Mouse (Mus musculus) stomach, embryonic 16.5 days (tissue): Measurements from ENCODE around the gene H2-Q4. TPM values are rescaled to one million over a fixed set of nuclear protein-coding genes. Genes with fewer than 3 reads are reported as not detected.
"Not testable (repeated sequence)": the region's sequence is repeated elsewhere in the genome, so short reads cannot be mapped to it uniquely, and the experiment has no call there.

Source experiments
- ATAC-seq: fragments of 200-750 bp; cut with Nextera tagmentation; 2 replicates; pipeline ENCODE4 v1.8.0; 2017; ENCODE audit warnings: moderate number of reproducible peaks, moderate TSS enrichment; ENCODE audit not compliant: insufficient read depth, low FRiP score
- H3K27ac ChIP-seq: fragments of 300-500 bp; sonication (generic); 2 replicates; pipeline ENCODE4 v1.5.1; 2014; ENCODE audit warnings: low read length
- H3K27me3 ChIP-seq: fragments of 300-500 bp; sonication (generic); 2 replicates; pipeline ENCODE4 v1.6.1; 2014; ENCODE audit warnings: low read length, control low read depth, mixed read lengths; ENCODE audit not compliant: control insufficient read depth, insufficient read depth
- H3K36me3 ChIP-seq: fragments of 300-500 bp; sonication (generic); 2 replicates; pipeline ENCODE4 v1.6.1; 2014; ENCODE audit warnings: low read length; ENCODE audit not compliant: control insufficient read depth, insufficient read depth
- H3K4me1 ChIP-seq: fragments of 300-500 bp; sonication (generic); 2 replicates; pipeline ENCODE4 v1.6.1; 2014; ENCODE audit warnings: low read length, control low read depth, mixed read lengths; ENCODE audit not compliant: control insufficient read depth, insufficient read depth
- H3K4me2 ChIP-seq: fragments of 300-500 bp; sonication (generic); 2 replicates; pipeline ENCODE4 v1.6.1; 2014; ENCODE audit warnings: low read depth, low read length, mixed read lengths
- H3K4me3 ChIP-seq: fragments of 300-500 bp; sonication (generic); replicated peaks from 2 replicates; pipeline ENCODE4 v1.5.1; 2014; ENCODE audit warnings: mild to moderate bottlenecking, low read length
- H3K9ac ChIP-seq: fragments of 300-500 bp; sonication (generic); 2 replicates; pipeline ENCODE4 v1.6.1; 2014; ENCODE audit warnings: low read length
- H3K9me3 ChIP-seq: fragments of 300-500 bp; sonication (generic); replicated peaks from 2 replicates; pipeline ENCODE4 v1.6.1; 2016; ENCODE audit warnings: low read length, control low read depth; ENCODE audit not compliant: control insufficient read depth
- WGBS: fragments of 180-500 bp; shearing (Covaris S2); extraction: QIAGEN DNeasy Blood & Tissue Kit; methylation state at CpG from one replicate; pipeline ENCODE4 v1.1.7; 2014; 5-methylcytosine and 5-hydroxymethylcytosine counted together
- polyA plus RNA-seq: library from polyadenylated mRNA; unstranded; fragments of >200 nt; fragmentation: Nextera tagmentation; extraction: Ambion mirVana; gene quantifications from 2 replicates; pipeline ENCODE4 v1.2.1, GENCODE M21; 2015

H2-Q4 gene
- polyA plus RNA-seq, 1 experiment from 2014 or later: 2.6 TPM

DNA sequence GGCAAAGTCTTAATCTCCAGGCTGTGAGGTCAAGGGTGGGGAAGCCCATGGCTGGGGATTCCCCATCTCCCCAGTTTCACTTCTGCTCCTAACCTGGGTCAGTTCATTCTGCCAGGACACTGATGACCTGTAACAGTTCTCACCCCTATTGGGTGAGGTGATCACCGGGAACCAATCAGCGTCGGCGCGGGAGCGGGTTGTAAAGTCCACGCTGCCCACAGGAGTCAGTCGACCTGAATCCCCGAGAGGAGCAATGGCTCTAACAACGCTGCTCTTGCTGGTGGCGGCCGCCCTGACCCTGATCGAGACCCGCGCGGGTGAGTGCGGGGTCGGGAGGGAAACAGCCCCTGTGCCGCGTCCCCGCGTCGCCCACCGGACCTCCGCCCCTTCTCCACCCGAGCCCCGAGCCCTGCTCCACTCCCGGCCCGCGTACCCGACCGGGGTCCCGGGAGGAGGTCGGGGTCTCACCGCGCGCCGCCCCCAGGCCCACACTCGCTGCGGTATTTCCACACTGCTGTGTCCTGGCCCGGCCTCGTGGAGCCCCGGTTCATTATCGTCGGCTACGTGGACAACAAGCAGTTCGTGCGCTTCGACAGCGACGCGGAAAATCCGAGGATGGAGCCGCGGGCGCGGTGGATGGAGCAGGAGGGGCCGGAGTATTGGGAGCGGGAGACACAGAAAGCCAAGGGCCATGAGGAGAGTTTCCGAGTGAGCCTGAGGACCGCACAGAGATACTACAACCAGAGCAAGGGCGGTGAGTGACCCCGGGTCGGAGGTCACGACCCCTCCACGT, 45.4 kb downstream of the H2-Q4 start, which contains the start of gene H2-Q6:
Gene H2-Q6 (plus strand): TSS at position 227 of the 793 bp plus-strand sequence.
- H3K27ac ChIP-seq, H3K36me3 ChIP-seq, H3K9me3 ChIP-seq, H3K4me1 ChIP-seq, H3K27me3 ChIP-seq: not testable (repeated sequence)
- Histone ChIP-seq H3K9ac (peak within 1 kb of the TSS; percentile 50; the same call in 1 of the 2 replicates), H3K4me2 (peak within 1 kb of the TSS; percentile 61), H3K4me3 (peak within 1 kb of the TSS; percentile 37)
- 2% methylated on average over 54 of the region's 66 CpGs for WGBS
- ATAC-seq: peak; percentile 71; the same call in 1 of the 2 replicates

DNA sequence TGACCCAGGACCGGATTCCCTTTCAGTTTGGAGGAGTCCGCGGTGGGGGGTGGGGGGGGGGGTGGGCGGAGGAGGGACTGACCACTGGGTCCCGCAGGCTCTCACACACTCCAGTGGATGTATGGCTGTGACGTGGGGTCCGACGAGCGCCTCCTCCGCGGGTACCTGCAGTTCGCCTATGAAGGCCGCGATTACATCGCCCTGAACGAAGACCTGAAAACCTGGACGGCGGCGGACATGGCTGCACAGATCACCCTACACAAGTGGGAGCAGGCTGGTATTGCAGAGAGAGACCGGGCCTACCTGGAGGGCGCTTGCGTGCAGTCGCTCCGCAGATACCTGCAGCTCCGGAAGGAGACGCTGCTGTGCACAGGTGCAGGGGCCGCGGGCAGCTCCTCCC, 46.1 kb downstream of the H2-Q4 start:
- WGBS: 14% methylated on average over 28 of the region's 28 CpGs
- not testable (repeated sequence) for ATAC-seq, H3K9me3 ChIP-seq, H3K27ac ChIP-seq, H3K27me3 ChIP-seq, H3K9ac ChIP-seq, H3K4me1 ChIP-seq, H3K36me3 ChIP-seq
- peak overlapping the region; percentile 37 for H3K4me3 ChIP-seq
- peak overlapping the region; percentile 61 for H3K4me2 ChIP-seq

DNA sequence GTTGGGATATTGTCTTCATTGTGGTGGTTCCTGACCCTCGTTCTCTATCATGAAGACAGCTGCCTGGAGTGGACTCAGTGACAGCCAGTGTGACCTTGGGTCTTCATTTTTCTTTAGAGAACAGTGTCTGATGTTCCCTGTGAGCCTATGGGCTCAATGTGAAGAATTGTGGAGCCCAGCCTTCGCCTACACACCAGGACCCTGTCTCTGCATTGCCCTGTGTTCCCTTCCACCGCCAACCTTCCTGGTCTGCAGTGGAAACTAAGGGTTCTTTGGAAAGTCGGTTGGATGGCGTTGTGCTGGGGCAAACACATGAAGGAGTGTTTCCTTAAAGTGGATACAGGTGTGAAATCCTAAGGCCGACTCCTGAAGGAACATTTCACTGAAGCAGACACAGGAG, 49.5 kb downstream of the H2-Q4 start:
- H3K27ac ChIP-seq, H3K9me3 ChIP-seq, H3K4me3 ChIP-seq, H3K9ac ChIP-seq, H3K36me3 ChIP-seq, ATAC-seq, H3K4me1 ChIP-seq, H3K4me2 ChIP-seq, H3K27me3 ChIP-seq: not testable (repeated sequence)
- WGBS: 83% methylated on average over 6 of the region's 6 CpGs

DNA sequence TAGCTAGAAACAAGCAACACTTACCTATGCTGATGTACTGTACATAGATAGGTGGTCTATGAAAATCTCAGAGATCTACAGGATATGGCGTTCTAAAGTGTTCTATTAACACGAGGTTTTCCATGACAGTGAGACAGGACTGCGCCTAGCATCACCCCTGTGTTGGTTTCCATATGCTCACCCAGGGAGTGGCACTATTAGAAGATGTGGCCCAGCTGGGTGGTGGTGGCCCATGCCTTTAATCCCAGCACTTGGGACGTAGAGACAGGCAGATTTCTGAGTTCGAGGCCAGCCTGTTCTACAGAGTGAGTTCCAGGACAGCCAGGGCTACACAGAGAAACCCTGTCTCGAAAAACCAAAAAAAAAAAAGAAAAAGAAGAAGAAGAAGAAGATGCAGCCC, 51.3 kb downstream of the H2-Q4 start:
- H3K4me3 ChIP-seq, H3K4me2 ChIP-seq, ATAC-seq, H3K27me3 ChIP-seq, H3K9me3 ChIP-seq, H3K9ac ChIP-seq, H3K4me1 ChIP-seq, H3K36me3 ChIP-seq, H3K27ac ChIP-seq: not testable (repeated sequence)
- WGBS: 85% methylated on average over 6 of the region's 6 CpGs

DNA sequence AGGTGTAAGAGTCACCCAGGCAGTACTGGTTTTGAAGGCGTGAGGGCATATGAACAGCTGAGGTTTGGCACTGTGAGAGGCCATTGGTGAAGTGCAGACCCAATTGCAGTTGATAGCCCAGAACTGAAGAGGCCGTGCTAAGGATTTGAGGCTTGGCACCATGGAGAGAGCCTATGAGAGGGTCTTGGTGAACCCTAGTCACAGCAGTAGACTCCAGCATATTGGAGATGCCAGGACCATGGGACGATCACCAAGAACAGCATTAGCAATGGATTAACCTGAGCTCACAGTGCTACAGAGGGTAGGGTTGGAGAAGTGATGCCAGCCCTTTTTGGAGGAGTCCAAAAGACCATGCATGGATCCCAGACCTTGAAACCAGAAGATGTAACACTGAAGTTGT, 52.8 kb downstream of the H2-Q4 start:
- H3K4me3 ChIP-seq, H3K4me1 ChIP-seq, H3K9me3 ChIP-seq, ATAC-seq, H3K27me3 ChIP-seq, H3K36me3 ChIP-seq, H3K4me2 ChIP-seq, H3K27ac ChIP-seq, H3K9ac ChIP-seq: not testable (repeated sequence)
- WGBS: 76% methylated on average over 3 of the region's 3 CpGs

DNA sequence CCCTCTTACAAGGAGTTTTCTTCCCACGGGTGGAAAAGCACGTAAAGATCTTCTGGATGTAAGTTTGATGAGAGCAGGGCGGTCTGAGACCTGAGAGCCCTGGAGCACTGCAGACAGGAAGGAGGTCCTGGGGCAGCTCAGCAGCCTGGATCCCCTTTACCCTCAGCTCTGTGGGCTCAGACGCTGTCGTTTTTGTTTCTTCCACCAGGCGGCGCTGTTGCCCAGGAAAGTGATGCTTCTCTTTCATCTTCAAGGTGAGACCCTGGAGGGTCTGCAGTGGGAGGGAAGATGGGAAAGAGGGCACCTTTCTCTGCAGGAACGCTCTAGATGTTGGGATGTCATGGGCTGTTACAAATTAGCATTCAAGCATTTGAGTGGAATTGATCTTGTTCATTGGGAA, 55.4 kb downstream of the H2-Q4 start:
- H3K9ac ChIP-seq, ATAC-seq, H3K27ac ChIP-seq, H3K4me3 ChIP-seq, H3K27me3 ChIP-seq, H3K4me1 ChIP-seq, H3K4me2 ChIP-seq, H3K36me3 ChIP-seq, H3K9me3 ChIP-seq: not testable (repeated sequence)
- 7% methylated on average over 8 of the region's 8 CpGs for WGBS

Other genes with a start within 250 kb of the H2-Q4 start
- gene Apom, start 247.6 kb upstream of the H2-Q4 start, polyA plus RNA-seq: 24.9 and 34.0 TPM in 2 replicates
- 41.2 and 48.4 TPM in 2 replicates for gene Bag6, start 244.4 kb upstream of the H2-Q4 start, polyA plus RNA-seq
- gene Prrc2a, start 214.7 kb upstream of the H2-Q4 start, polyA plus RNA-seq: 111 and 125 TPM in 2 replicates
- gene Aif1, start 203.5 kb upstream of the H2-Q4 start, polyA plus RNA-seq: 19.9 and 20.2 TPM in 2 replicates
- 28.1 and 29.9 TPM in 2 replicates for gene Lst1, start 191.2 kb upstream of the H2-Q4 start, polyA plus RNA-seq
- gene Ltb, start 185.2 kb upstream of the H2-Q4 start, polyA plus RNA-seq: 2.0 TPM in 2 replicates
- gene Tnf, start 177.6 kb upstream of the H2-Q4 start, polyA plus RNA-seq: 0.32 TPM in 1 of 2 replicates, not detected in the other
- gene Lta, start 174.3 kb upstream of the H2-Q4 start, polyA plus RNA-seq: 0.44 and 0.46 TPM in 2 replicates
- gene Gm16181, start 158.8 kb upstream of the H2-Q4 start, polyA plus RNA-seq: 0.27 TPM in 1 of 2 replicates, not detected in the other
- gene Atp6v1g2, start 146.0 kb upstream of the H2-Q4 start, polyA plus RNA-seq: 6.0 and 6.8 TPM in 2 replicates
- gene Nfkbil1, start 143.8 kb upstream of the H2-Q4 start, polyA plus RNA-seq: 6.4 and 8.8 TPM in 2 replicates
- 340 and 353 TPM in 2 replicates for gene Ddx39b, start 137.9 kb upstream of the H2-Q4 start, polyA plus RNA-seq
- 169 and 219 TPM in 2 replicates for gene H2-D1, start 116.9 kb upstream of the H2-Q4 start, polyA plus RNA-seq
- gene H2-Q1, start 59.2 kb upstream of the H2-Q4 start, polyA plus RNA-seq: 0.74 and 0.75 TPM in 2 replicates
- gene H2-Q2, start 37.4 kb upstream of the H2-Q4 start, polyA plus RNA-seq: 15.0 and 16.3 TPM in 2 replicates
- gene H2-Q6, start 45.2 kb downstream of the H2-Q4 start, polyA plus RNA-seq: 0.86 and 1.1 TPM in 2 replicates
- 3.6 and 4.2 TPM in 2 replicates for gene H2-Q7, start 59.5 kb downstream of the H2-Q4 start, polyA plus RNA-seq
- gene H2-Q10, start 90.5 kb downstream of the H2-Q4 start, polyA plus RNA-seq: 17.9 and 22.4 TPM in 2 replicates
- not detected in 2 replicates for gene Pou5f1, start 126.4 kb downstream of the H2-Q4 start, polyA plus RNA-seq
- 79.6 and 83.1 TPM in 2 replicates for gene Tcf19, start 137.2 kb downstream of the H2-Q4 start, polyA plus RNA-seq
- 17.5 and 19.4 TPM in 2 replicates for gene Cchcr1, start 137.5 kb downstream of the H2-Q4 start, polyA plus RNA-seq
- gene Psors1c2, start 153.6 kb downstream of the H2-Q4 start, polyA plus RNA-seq: 1.3 and 2.0 TPM in 2 replicates
- 7.7 and 24.9 TPM in 2 replicates for gene Cdsn, start 172.5 kb downstream of the H2-Q4 start, polyA plus RNA-seq
- gene 2300002M23Rik, start 187.8 kb downstream of the H2-Q4 start, polyA plus RNA-seq: 115 and 211 TPM in 2 replicates
- 10.2 and 14.0 TPM in 2 replicates for gene Sfta2, start 221.9 kb downstream of the H2-Q4 start, polyA plus RNA-seq
- gene Gm9573, start 247.0 kb downstream of the H2-Q4 start, polyA plus RNA-seq: 2.9 and 4.5 TPM in 2 replicates